ENCODE assay signal across 8 mouse cellular contexts in genomic region chrX:136244574-136245229, GRCm38 (mm10). TPM values are rescaled to one million over a fixed set of nuclear protein-coding genes. Genes with fewer than 3 reads are reported as not detected.
DNase-seq lines count a peak whose midpoint lies in the region; ATAC-seq and TF ChIP-seq lines count a peak whose summit lies in the region.

Tceal9 (plus strand) TSS chrX:136245079.

- TF ChIP-seq POLR2A in MEL (IDR thresholded peaks at IDR 0.05; ENCODE audit: control insufficient read depth in 1 of 2, insufficient read depth in 1 of 2, low read depth in 1 of 2, low read length in 2 of 2, poor library complexity in 1 of 2), result peak; percentile 65 to 81

- peak; percentile 99 for ATAC-seq in frontal cortex, adult (ENCODE audit: low TSS enrichment)
- ATAC-seq in lung, postnatal 0 days, result peak; percentile 83

- no peak for TF ChIP-seq CTCF in MEL (IDR thresholded peaks at IDR 0.05 in 2 of 3, conservative IDR thresholded peaks at IDR 0.05 in 1 of 3; ENCODE audit: control insufficient read depth in 1 of 3, insufficient read depth in 1 of 3, low read depth in 2 of 3, low read length in 3 of 3, poor library complexity in 1 of 3, severe bottlenecking in 1 of 3)
- no peak for TF ChIP-seq CTCF in lung, postnatal 0 days (IDR thresholded peaks at IDR 0.05)

- peaks cover 10% of the 10 kb centered on the region for H3K79me2 ChIP-seq in MEL (ENCODE audit: control insufficient read depth, insufficient read depth, low read length, poor library complexity)

- peaks cover 0 to 2% of the 10 kb centered on the region in 2 experiments; a peak in 1 of 4 replicates for H3K36me3 ChIP-seq in MEL (ENCODE audit: control insufficient read depth in 1 of 2, insufficient read depth in 2 of 2, low read length in 2 of 2)
- peaks cover 11% of the 10 kb centered on the region for H3K36me3 ChIP-seq in hindbrain, embryonic 10.5 days
- H3K36me3 ChIP-seq in lung, postnatal 0 days (ENCODE audit: insufficient read depth, low read length), result no peaks in the 10 kb centered on the region

- TF ChIP-seq EP300 in MEL (IDR thresholded peaks at IDR 0.05; ENCODE audit: low read depth in 1 of 2, low read length in 2 of 2), result no peak
- 0 out of 2 replicates have a peak, but pooled peaks have one; percentile 26 for TF ChIP-seq EP300 in lung, postnatal 0 days (IDR thresholded peaks at IDR 0.05)

- H3K4me2 ChIP-seq in lung, postnatal 0 days (replicated peaks; ENCODE audit: low read depth, low read length), result peak within 1 kb of the TSS; percentile 54

- peak within 1 kb of the TSS; percentile 58 for H3K27ac ChIP-seq in MEL (ENCODE audit: control insufficient read depth, low read depth, low read length)
- H3K27ac ChIP-seq in hindbrain, embryonic 10.5 days, result peak within 1 kb of the TSS; percentile 89
- peak within 1 kb of the TSS; percentile 76 for H3K27ac ChIP-seq in lung, postnatal 0 days (ENCODE audit: low read length)

- WGBS in hindbrain, embryonic 10.5 days, result 21% methylated on average over 20 of the region's 20 CpGs
- 20% methylated on average over 20 of the region's 20 CpGs for WGBS in lung, postnatal 0 days

- peaks cover 0 to 2% of the 10 kb centered on the region in 2 experiments; a peak in 2 of 4 replicates for H3K4me1 ChIP-seq in MEL (ENCODE audit: control insufficient read depth in 1 of 2, insufficient read depth in 2 of 2, low read length in 2 of 2)
- H3K4me1 ChIP-seq in hindbrain, embryonic 10.5 days (replicated peaks), result 0 out of 2 replicates have a peak, but pooled peaks cover 6% of the 10 kb centered on the region
- H3K4me1 ChIP-seq in lung, postnatal 0 days (ENCODE audit: insufficient read depth, low read depth, low read length), result no peaks in the 10 kb centered on the region

- H3K27me3 ChIP-seq in MEL (ENCODE audit: control insufficient read depth in 1 of 2, insufficient read depth in 2 of 2, low read length in 2 of 2), result no peaks in the 10 kb centered on the region; a peak in 1 of 4 replicates
- peaks cover 4% of the 10 kb centered on the region; the same call in 1 of the 2 replicates for H3K27me3 ChIP-seq in hindbrain, embryonic 10.5 days (ENCODE audit: insufficient read depth, poor library complexity, severe bottlenecking)
- no peaks in the 10 kb centered on the region for H3K27me3 ChIP-seq in lung, postnatal 0 days (replicated peaks; ENCODE audit: insufficient read depth, low read length)

- H3K9me3 ChIP-seq in MEL (replicated peaks; ENCODE audit: insufficient read depth, low read length), result no peaks in the 10 kb centered on the region
- H3K9me3 ChIP-seq in hindbrain, embryonic 10.5 days, result no peaks in the 10 kb centered on the region
- no peaks in the 10 kb centered on the region for H3K9me3 ChIP-seq in lung, postnatal 0 days (ENCODE audit: low read length)

- peak within 1 kb of the TSS; percentile 84 for H3K9ac ChIP-seq in MEL (ENCODE audit: control insufficient read depth, low read depth, low read length, poor library complexity, severe bottlenecking)
- peak within 1 kb of the TSS; percentile 32 for H3K9ac ChIP-seq in lung, postnatal 0 days (replicated peaks; ENCODE audit: low read depth)

- TF ChIP-seq RAD21 in MEL (IDR thresholded peaks at IDR 0.05; ENCODE audit: low read depth, low read length), result no peak

- peak within 1 kb of the TSS; percentile 89 to 91 for H3K4me3 ChIP-seq in MEL (ENCODE audit: control insufficient read depth in 1 of 2, insufficient read depth in 1 of 2, low read depth in 2 of 2, low read length in 2 of 2)
- H3K4me3 ChIP-seq in hindbrain, embryonic 10.5 days, result peak within 1 kb of the TSS; percentile 62
- peak within 1 kb of the TSS; percentile 44 for H3K4me3 ChIP-seq in lung, postnatal 0 days (ENCODE audit: low read depth, low read length)

- DNase-seq in MEL (ENCODE audit: low read depth, low spot score), result peak; percentile 94
- peak; percentile 64 for DNase-seq in cerebellum, adult 8-10 months
- DNase-seq in hindbrain, embryonic 10.5 days (ENCODE audit: low spot score), result peak; percentile 78
- peak; percentile 78 for DNase-seq in layer of hippocampus, adult 9-11 months
- DNase-seq in lung, postnatal 0 days (ENCODE audit: low spot score), result peak; percentile 93
- peak; percentile 36 for DNase-seq in ovary, postnatal 14 days (ENCODE audit: low spot score)
- DNase-seq in thymus, postnatal 14 days, result peak; percentile 59

TF ChIP-seq in MEL, 35 proteins besides CTCF, POLR2A, EP300 and RAD21:
- TF ChIP-seq UBTF (IDR thresholded peaks at IDR 0.05; ENCODE audit: borderline replicate concordance, insufficient read depth, low read depth, low read length), result no peak
- TF ChIP-seq KAT2A (conservative IDR thresholded peaks at IDR 0.05; ENCODE audit: low read depth, low read length), result no peak; the same call in 1 of the 2 replicates
- TF ChIP-seq TCF12 (IDR thresholded peaks at IDR 0.05; ENCODE audit: low read depth, low read length), result peak; percentile 55; the same call in 1 of the 2 replicates
- no peak; the same call in 1 of the 2 replicates for TF ChIP-seq ZMIZ1 (IDR thresholded peaks at IDR 0.05; ENCODE audit: low read depth, low read length)
- peak; percentile 63; the same call in 1 of the 2 replicates for TF ChIP-seq MXI1 (IDR thresholded peaks at IDR 0.05; ENCODE audit: low read depth, low read length)
- TF ChIP-seq MEF2A (IDR thresholded peaks at IDR 0.05; ENCODE audit: extremely low read depth, insufficient replicate concordance, low read depth, low read length, poor library complexity, severe bottlenecking), result no peak
- peak; percentile 68 for TF ChIP-seq ETS1 (IDR thresholded peaks at IDR 0.05; ENCODE audit: low read depth, low read length)
- TF ChIP-seq ELF1 (IDR thresholded peaks at IDR 0.05; ENCODE audit: low read depth, low read length), result no peak; the same call in 1 of the 2 replicates
- TF ChIP-seq CHD1 (IDR thresholded peaks at IDR 0.05; ENCODE audit: low read depth, low read length), result 0 out of 2 replicates have a peak, but pooled peaks have one; percentile 82
- TF ChIP-seq MYB (IDR thresholded peaks at IDR 0.05; ENCODE audit: low read depth, low read length), result no peak
- TF ChIP-seq MAFK (IDR thresholded peaks at IDR 0.05; ENCODE audit: borderline replicate concordance, low read depth, low read length), result no peak
- TF ChIP-seq MYC (IDR thresholded peaks at IDR 0.05; ENCODE audit: low read depth, low read length), result no peak
- peak; percentile 60; the same call in 1 of the 2 replicates for TF ChIP-seq TBP (IDR thresholded peaks at IDR 0.05; ENCODE audit: low read depth, low read length)
- no peak for TF ChIP-seq JUND (IDR thresholded peaks at IDR 0.05; ENCODE audit: low read depth, low read length)
- TF ChIP-seq TAL1 (IDR thresholded peaks at IDR 0.05; ENCODE audit: low read length), result no peak
- TF ChIP-seq CHD2 (IDR thresholded peaks at IDR 0.05; ENCODE audit: low read length), result no peak
- TF ChIP-seq GABPA (IDR thresholded peaks at IDR 0.05; ENCODE audit: low read depth, low read length), result no peak
- TF ChIP-seq SMC3 (IDR thresholded peaks at IDR 0.05; ENCODE audit: low read depth, low read length), result no peak
- TF ChIP-seq NELFE (IDR thresholded peaks at IDR 0.05; ENCODE audit: low read depth, low read length), result peak; percentile 70
- TF ChIP-seq HCFC1 (IDR thresholded peaks at IDR 0.05; ENCODE audit: low read depth, low read length), result peak; percentile 73
- TF ChIP-seq NRF1 (IDR thresholded peaks at IDR 0.05; ENCODE audit: insufficient read depth, low read depth, low read length, poor library complexity, severe bottlenecking), result no peak
- no peak for TF ChIP-seq GATA1 (IDR thresholded peaks at IDR 0.05; ENCODE audit: low read depth, low read length)
- peak; percentile 71; the same call in 1 of the 2 replicates for TF ChIP-seq POLR2AphosphoS2 (IDR thresholded peaks at IDR 0.05; ENCODE audit: low read length)
- TF ChIP-seq SIN3A (IDR thresholded peaks at IDR 0.05; ENCODE audit: low read length), result peak; percentile 72
- TF ChIP-seq ZKSCAN1 (IDR thresholded peaks at IDR 0.05; ENCODE audit: low read depth, low read length), result no peak
- TF ChIP-seq E2F4 (IDR thresholded peaks at IDR 0.05; ENCODE audit: borderline replicate concordance, low read depth, low read length), result peak; percentile 84; the same call in 1 of the 2 replicates
- peak; percentile 91 for TF ChIP-seq USF1 (IDR thresholded peaks at IDR 0.05; ENCODE audit: low read depth, low read length)
- no peak for TF ChIP-seq POLR2AphosphoS5 (IDR thresholded peaks at IDR 0.05; ENCODE audit: borderline replicate concordance, low read depth, low read length)
- peak; percentile 73; the same call in 1 of the 2 replicates for TF ChIP-seq MAX (IDR thresholded peaks at IDR 0.05; ENCODE audit: low read length)
- no peak for TF ChIP-seq ZNF384 (IDR thresholded peaks at IDR 0.05; ENCODE audit: low read depth, low read length)
- no peak for TF ChIP-seq RCOR1 (IDR thresholded peaks at IDR 0.05; ENCODE audit: low read depth, low read length)
- TF ChIP-seq ZC3H11A (IDR thresholded peaks at IDR 0.05; ENCODE audit: low read depth, low read length), result no peak
- peak; percentile 72; the same call in 1 of the 2 replicates for TF ChIP-seq MAZ (IDR thresholded peaks at IDR 0.05; ENCODE audit: low read depth, low read length)
- TF ChIP-seq BHLHE40 (IDR thresholded peaks at IDR 0.05; ENCODE audit: borderline replicate concordance, low read depth, low read length), result peak; percentile 77; the same call in 1 of the 2 replicates
- peak in 1 of 2 experiments; percentile 61; a peak in 2 of 4 replicates for TF ChIP-seq USF2 (IDR thresholded peaks at IDR 0.05; ENCODE audit: borderline replicate concordance in 1 of 2, insufficient read depth in 1 of 2, low read depth in 1 of 2, low read length in 2 of 2)

RNA-seq across cellular contexts. Expression of gene Tceal9, which starts in this region (rescaled TPM):
- total RNA-seq in MEL (2012; rRNA removed), result 68.1 and 75.2 TPM in 2 replicates
- polyA plus RNA-seq in MEL (2012; ENCODE audit: insufficient read depth in 1 of 2, insufficient read length in 2 of 2, low read depth in 1 of 2, low replicate concordance in 2 of 2, missing spikeins in 1 of 2), result 100 to 1,000 TPM in 1 of 2 experiments, not detected in 1; 113 TPM
- polyA plus RNA-seq in hindbrain, embryonic 10.5 days (2016; fragmentation: Nextera tagmentation; extraction: Ambion mirVana), result 356 and 368 TPM in 2 replicates
- polyA plus RNA-seq in lung, postnatal 0 days (2015; fragmentation: Nextera tagmentation; extraction: Ambion mirVana), result 721 and 732 TPM in 2 replicates

Comparison
In these comparisons a context has a peak if more than half of its experiments do, and no peak if none do; other contexts are left out.
1. Peak in every context shown above with its lines: DNase-seq, ATAC-seq, H3K4me3 ChIP-seq and H3K27ac ChIP-seq.
2. DNase-seq: peak in every context shown above with its lines; median percentile 94 in MEL; 93 in lung, postnatal 0 days; 78 in hindbrain, embryonic 10.5 days; 78 in layer of hippocampus, adult 9-11 months; 64 in cerebellum, adult 8-10 months; 59 in thymus, postnatal 14 days; 36 in ovary, postnatal 14 days.